8 mouse cellular contexts compared by ENCODE assay signal in the genomic region with DNA sequence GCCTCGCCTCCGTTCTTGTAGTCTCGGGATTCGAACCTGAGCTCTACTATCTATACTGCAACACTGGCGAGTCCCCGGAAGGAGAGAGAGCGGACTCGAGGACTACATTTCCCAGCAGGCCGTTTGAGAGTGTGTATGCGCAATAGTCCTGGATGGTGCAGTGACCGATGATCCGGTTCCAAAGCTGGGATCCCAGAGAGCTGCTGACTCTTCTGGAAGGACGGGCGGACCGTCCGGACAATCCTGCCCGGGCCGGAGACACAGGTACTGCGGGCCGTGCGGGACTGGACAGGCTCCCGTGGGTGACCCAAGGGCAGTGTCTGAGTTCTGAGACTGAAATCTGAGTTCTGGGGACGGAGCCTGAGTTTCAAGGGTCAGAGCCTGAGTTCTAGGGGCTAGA. TPM values are rescaled to one million over a fixed set of nuclear protein-coding genes. Genes with fewer than 3 reads are reported as not detected.
DNase-seq lines count a peak whose midpoint lies in the region; ATAC-seq and TF ChIP-seq lines count a peak whose summit lies in the region.

No protein-coding gene starts in this region.

- peak; percentile 97 for TF ChIP-seq POLR2A in embryonic fibroblast, embryonic 13.5 days (IDR thresholded peaks at IDR 0.05; ENCODE audit: low read depth, low read length)

- H3K27ac ChIP-seq in embryonic fibroblast, embryonic 13.5 days (ENCODE audit: insufficient read depth, low read length), result 0 out of 2 replicates have a peak overlapping the region, but pooled peaks have one; percentile 2
- peak overlapping the region; percentile 50; the same call in 1 of the 2 replicates for H3K27ac ChIP-seq in heart, embryonic 11.5 days (ENCODE audit: low read depth, low read length)
- H3K27ac ChIP-seq in kidney, embryonic 15.5 days, result peak overlapping the region; percentile 61; the same call in 1 of the 2 replicates
- peak overlapping the region; percentile 39; the same call in 1 of the 2 replicates for H3K27ac ChIP-seq in midbrain, postnatal 0 days (ENCODE audit: low read depth, low read length)

- H3K36me3 ChIP-seq in C2C12 (ENCODE audit: control insufficient read depth, insufficient read depth), result peaks cover 31% of the 10 kb centered on the region
- peaks cover 22% of the 10 kb centered on the region for H3K36me3 ChIP-seq in heart, embryonic 11.5 days (ENCODE audit: control insufficient read depth, insufficient read depth, low read length)
- H3K36me3 ChIP-seq in kidney, embryonic 15.5 days, result peaks cover 62% of the 10 kb centered on the region
- peaks cover 35% of the 10 kb centered on the region for H3K36me3 ChIP-seq in midbrain, postnatal 0 days (ENCODE audit: insufficient read depth, low read length)

- DNase-seq in brain, adult 2 months (ENCODE audit: low read depth, low spot score), result peak; percentile 97
- DNase-seq in liver, result peak; percentile 81
- peak; percentile 95 for DNase-seq in midbrain, postnatal 0 days (ENCODE audit: low spot score)
- peak; percentile 56 to 80 for DNase-seq in spleen, postnatal 10 days (ENCODE audit: low spot score in 2 of 2)

- no peak for ATAC-seq in heart, embryonic 11.5 days (replicated peaks; ENCODE audit: insufficient number of reproducible peaks, low FRiP score, low TSS enrichment)
- ATAC-seq in kidney, embryonic 15.5 days (replicated peaks; ENCODE audit: low FRiP score), result peak; percentile 41; the same call in 1 of the 2 replicates
- ATAC-seq in midbrain, postnatal 0 days (ENCODE audit: low FRiP score), result no peak

- no peak for TF ChIP-seq CTCF in C2C12 (IDR thresholded peaks at IDR 0.05; ENCODE audit: control insufficient read depth, insufficient read depth, insufficient read length)
- TF ChIP-seq CTCF in embryonic fibroblast, embryonic 13.5 days (IDR thresholded peaks at IDR 0.05; ENCODE audit: borderline replicate concordance, insufficient read depth, low read length), result no peak
- TF ChIP-seq CTCF in midbrain, postnatal 0 days (IDR thresholded peaks at IDR 0.05), result no peak

- H3K79me3 ChIP-seq in C2C12 (ENCODE audit: low read depth), result peaks cover 13% of the 10 kb centered on the region

- H3K4me2 ChIP-seq in heart, embryonic 11.5 days, result peak overlapping the region; percentile 81
- peak overlapping the region; percentile 85 for H3K4me2 ChIP-seq in kidney, embryonic 15.5 days
- peak overlapping the region; percentile 82 for H3K4me2 ChIP-seq in midbrain, postnatal 0 days (ENCODE audit: low read depth, low read length, poor library complexity, severe bottlenecking)

- H3K27me3 ChIP-seq in C2C12 (ENCODE audit: control insufficient read depth, insufficient read depth, insufficient read length), result no peaks in the 10 kb centered on the region
- H3K27me3 ChIP-seq in heart, embryonic 11.5 days (ENCODE audit: control insufficient read depth, insufficient read depth, low read length), result no peaks in the 10 kb centered on the region; the same call in 1 of the 2 replicates
- no peaks in the 10 kb centered on the region for H3K27me3 ChIP-seq in kidney, embryonic 15.5 days
- H3K27me3 ChIP-seq in midbrain, postnatal 0 days (ENCODE audit: insufficient read depth, low read length), result no peaks in the 10 kb centered on the region

- peak overlapping the region; percentile 75 for H3K4me3 ChIP-seq in C2C12 (ENCODE audit: insufficient read depth, poor library complexity, severe bottlenecking)
- H3K4me3 ChIP-seq in embryonic fibroblast, embryonic 13.5 days (ENCODE audit: insufficient read depth, low read length), result peak overlapping the region; percentile 59
- H3K4me3 ChIP-seq in heart, embryonic 11.5 days (ENCODE audit: low read depth, low read length), result peak overlapping the region; percentile 68
- H3K4me3 ChIP-seq in kidney, embryonic 15.5 days (replicated peaks), result peak overlapping the region; percentile 71
- H3K4me3 ChIP-seq in midbrain, postnatal 0 days (ENCODE audit: low read depth, low read length), result peak overlapping the region; percentile 61

- H3ac ChIP-seq in C2C12 (ENCODE audit: control insufficient read depth, insufficient read length, low read depth), result peak overlapping the region; percentile 99

- 2% methylated on average over 23 of the region's 23 CpGs for WGBS in heart, embryonic 11.5 days (ENCODE audit: insufficient replicate concordance)
- 3% methylated on average over 23 of the region's 23 CpGs for WGBS in kidney, embryonic 15.5 days
- WGBS in midbrain, postnatal 0 days, result 3% methylated on average over 23 of the region's 23 CpGs

- H3K9me3 ChIP-seq in heart, embryonic 11.5 days (replicated peaks; ENCODE audit: control insufficient read depth, low read length), result no peaks in the 10 kb centered on the region
- no peaks in the 10 kb centered on the region for H3K9me3 ChIP-seq in kidney, embryonic 15.5 days (replicated peaks)
- H3K9me3 ChIP-seq in midbrain, postnatal 0 days (ENCODE audit: low read length), result no peaks in the 10 kb centered on the region

- H3K4me1 ChIP-seq in embryonic fibroblast, embryonic 13.5 days (ENCODE audit: control insufficient read depth, insufficient read depth, low read length), result no peaks in the 10 kb centered on the region
- H3K4me1 ChIP-seq in heart, embryonic 11.5 days (ENCODE audit: control insufficient read depth, insufficient read depth, low read length), result peaks cover 13% of the 10 kb centered on the region
- H3K4me1 ChIP-seq in kidney, embryonic 15.5 days, result peaks cover 20% of the 10 kb centered on the region
- H3K4me1 ChIP-seq in midbrain, postnatal 0 days (ENCODE audit: insufficient read depth, low read length), result peaks cover 13% of the 10 kb centered on the region

- peaks cover 41% of the 10 kb centered on the region for H3K79me2 ChIP-seq in C2C12 (ENCODE audit: control insufficient read depth, insufficient read depth)

- H3K9ac ChIP-seq in heart, embryonic 11.5 days (ENCODE audit: low read depth, low read length), result peak overlapping the region; percentile 85
- peak overlapping the region; percentile 90 for H3K9ac ChIP-seq in kidney, embryonic 15.5 days
- peak overlapping the region; percentile 70 for H3K9ac ChIP-seq in midbrain, postnatal 0 days (replicated peaks; ENCODE audit: low read length, poor library complexity, severe bottlenecking)

TF ChIP-seq in C2C12, 6 proteins besides CTCF, POLR2A, EP300 and RAD21:
- TF ChIP-seq CEBPB (IDR thresholded peaks at IDR 0.05; ENCODE audit: low read depth), result peak; percentile 84
- TF ChIP-seq MYOG (IDR thresholded peaks at IDR 0.05; ENCODE audit: control insufficient read depth, extremely low read depth, insufficient read length), result no peak
- no peak for TF ChIP-seq FOSL1 (IDR thresholded peaks at IDR 0.05; ENCODE audit: insufficient read depth, low read length, poor library complexity, severe bottlenecking)
- TF ChIP-seq MYOD1 (IDR thresholded peaks at IDR 0.05; ENCODE audit: control insufficient read depth, insufficient read length, low read depth), result no peak
- TF ChIP-seq MAX (IDR thresholded peaks at IDR 0.05), result no peak
- no peak for TF ChIP-seq USF1 (IDR thresholded peaks at IDR 0.05; ENCODE audit: low read depth)
TF ChIP-seq in C2C12: peak in this region for 1.

RNA-seq across cellular contexts. Expression of a gene that starts 1.3 kb away (rescaled TPM):
- 103 TPM for polyA plus RNA-seq in C2C12 (2012; fragmentation: generic; extraction: Trizol)
- 43.2 and 44.8 TPM in 2 replicates for polyA plus RNA-seq in embryonic fibroblast, embryonic 13.5 days (2011; ENCODE audit: insufficient read length, low read depth, missing spikeins)
- polyA plus RNA-seq in heart, embryonic 11.5 days (2014; fragmentation: Nextera tagmentation; extraction: Ambion mirVana), result 41.2 and 44.1 TPM in 2 replicates
- 59.7 and 63.4 TPM in 2 replicates for polyA plus RNA-seq in kidney, embryonic 15.5 days (2015; fragmentation: Nextera tagmentation; extraction: Ambion mirVana)
- total RNA-seq in midbrain, postnatal 0 days (2014; rRNA removed), result 45.0 and 64.8 TPM in 2 replicates
- 25.0 and 25.2 TPM in 2 replicates for polyA plus RNA-seq in midbrain, postnatal 0 days (2015; fragmentation: Nextera tagmentation; extraction: Ambion mirVana)

RNA-seq across cellular contexts. Expression of a gene that starts 1.3 kb away (rescaled TPM):
- 174 TPM for polyA plus RNA-seq in C2C12 (2012; fragmentation: generic; extraction: Trizol)
- 52.9 and 53.7 TPM in 2 replicates for polyA plus RNA-seq in embryonic fibroblast, embryonic 13.5 days (2011; ENCODE audit: insufficient read length, low read depth, missing spikeins)
- 247 and 257 TPM in 2 replicates for polyA plus RNA-seq in heart, embryonic 11.5 days (2014; fragmentation: Nextera tagmentation; extraction: Ambion mirVana)
- 230 and 244 TPM in 2 replicates for polyA plus RNA-seq in kidney, embryonic 15.5 days (2015; fragmentation: Nextera tagmentation; extraction: Ambion mirVana)
- total RNA-seq in midbrain, postnatal 0 days (2014; rRNA removed), result 145 and 164 TPM in 2 replicates
- 162 and 179 TPM in 2 replicates for polyA plus RNA-seq in midbrain, postnatal 0 days (2015; fragmentation: Nextera tagmentation; extraction: Ambion mirVana)

RNA-seq across cellular contexts. Expression of a gene that starts 15.3 kb away (rescaled TPM):
- polyA plus RNA-seq in C2C12 (2012; fragmentation: generic; extraction: Trizol), result 0.98 TPM
- 0.90 and 1.2 TPM in 2 replicates for polyA plus RNA-seq in embryonic fibroblast, embryonic 13.5 days (2011; ENCODE audit: insufficient read length, low read depth, missing spikeins)
- 1.0 and 1.7 TPM in 2 replicates for polyA plus RNA-seq in heart, embryonic 11.5 days (2014; fragmentation: Nextera tagmentation; extraction: Ambion mirVana)
- 5.8 and 6.8 TPM in 2 replicates for polyA plus RNA-seq in kidney, embryonic 15.5 days (2015; fragmentation: Nextera tagmentation; extraction: Ambion mirVana)
- 110 and 114 TPM in 2 replicates for total RNA-seq in midbrain, postnatal 0 days (2014; rRNA removed)
- polyA plus RNA-seq in midbrain, postnatal 0 days (2015; fragmentation: Nextera tagmentation; extraction: Ambion mirVana), result 96.9 and 108 TPM in 2 replicates

RNA-seq across cellular contexts. Expression of a gene that starts 23.3 kb away (rescaled TPM):
- not detected for polyA plus RNA-seq in C2C12 (2012; fragmentation: generic; extraction: Trizol)
- not detected in 2 replicates for polyA plus RNA-seq in embryonic fibroblast, embryonic 13.5 days (2011; ENCODE audit: insufficient read length, low read depth, missing spikeins)
- polyA plus RNA-seq in heart, embryonic 11.5 days (2014; fragmentation: Nextera tagmentation; extraction: Ambion mirVana), result 0.90 and 1.4 TPM in 2 replicates
- polyA plus RNA-seq in kidney, embryonic 15.5 days (2015; fragmentation: Nextera tagmentation; extraction: Ambion mirVana), result 15.9 and 18.1 TPM in 2 replicates
- 6.5 and 9.2 TPM in 2 replicates for total RNA-seq in midbrain, postnatal 0 days (2014; rRNA removed)
- 5.1 and 6.3 TPM in 2 replicates for polyA plus RNA-seq in midbrain, postnatal 0 days (2015; fragmentation: Nextera tagmentation; extraction: Ambion mirVana)

RNA-seq across cellular contexts. Expression of a gene that starts 24.7 kb away (rescaled TPM):
- 33.3 TPM for polyA plus RNA-seq in C2C12 (2012; fragmentation: generic; extraction: Trizol)
- polyA plus RNA-seq in embryonic fibroblast, embryonic 13.5 days (2011; ENCODE audit: insufficient read length, low read depth, missing spikeins), result 40.1 and 43.0 TPM in 2 replicates
- polyA plus RNA-seq in heart, embryonic 11.5 days (2014; fragmentation: Nextera tagmentation; extraction: Ambion mirVana), result 30.2 and 32.1 TPM in 2 replicates
- polyA plus RNA-seq in kidney, embryonic 15.5 days (2015; fragmentation: Nextera tagmentation; extraction: Ambion mirVana), result 51.0 and 61.3 TPM in 2 replicates
- 248 and 256 TPM in 2 replicates for total RNA-seq in midbrain, postnatal 0 days (2014; rRNA removed)
- polyA plus RNA-seq in midbrain, postnatal 0 days (2015; fragmentation: Nextera tagmentation; extraction: Ambion mirVana), result 125 and 129 TPM in 2 replicates

Comparison
In these comparisons a context has a peak if more than half of its experiments do, and no peak if none do; other contexts are left out.
1. H3K27ac ChIP-seq: peak in every context shown above with its lines; median percentile 61 in kidney, embryonic 15.5 days; 50 in heart, embryonic 11.5 days; 39 in midbrain, postnatal 0 days; 2 in embryonic fibroblast, embryonic 13.5 days.
2. RNA of a gene that starts 15.3 kb away (polyA plus RNA-seq): 96.9 to 108 TPM in midbrain, postnatal 0 days; 5.8 to 6.8 TPM in kidney, embryonic 15.5 days, 1.0 to 1.7 TPM in heart, embryonic 11.5 days, 0.90 to 1.2 TPM in embryonic fibroblast, embryonic 13.5 days and 0.98 TPM in C2C12 (single experiment); every median in the first group is over 10 times any median in the second.
3. Peak in every context shown above with its lines, with median percentiles within 50 percentile points of each other: H3K4me3 ChIP-seq, DNase-seq, H3K4me2 ChIP-seq and H3K9ac ChIP-seq.